Mouse (Mus musculus) CH12.LX (cell line): ENCODE measurements around the gene Dbh. TPM values are rescaled to one million over a fixed set of nuclear protein-coding genes. Genes with fewer than 3 reads are reported as not detected.

Experiments used
- DNase-seq: peaks from one replicate; pipeline ENCODE4 v3.0.0-alpha.2; 2013; ENCODE audit errors: extremely low read depth
- H3K27ac ChIP-seq: 2 replicates; pipeline ENCODE4 v1.5.1; 2012; ENCODE audit warnings: low read depth, mild to moderate bottlenecking, control low read depth, moderate library complexity; ENCODE audit not compliant: insufficient read depth
- H3K27me3 ChIP-seq: replicated peaks from 2 replicates; pipeline ENCODE3; 2012; ENCODE audit warnings: inconsistent platforms
- H3K36me3 ChIP-seq, 2 experiments: replicated peaks in 1 of 2; 2 replicates each; pipeline versions ENCODE3 to v1.6.1; 2012; ENCODE audit warnings: inconsistent platforms in 1 of 2, low read length in 1 of 2, mild to moderate bottlenecking in 1 of 2, mixed read lengths in 1 of 2, moderate library complexity in 1 of 2; ENCODE audit not compliant: control insufficient read depth in 1 of 2, insufficient read depth in 1 of 2
- H3K4me1 ChIP-seq, 2 experiments: 2 replicates each; pipeline ENCODE4 v1.6.1; 2012; ENCODE audit warnings: inconsistent platforms in 1 of 2, moderate library complexity in 1 of 2; ENCODE audit not compliant: insufficient read depth in 2 of 2, control insufficient read depth in 1 of 2
- H3K4me2 ChIP-seq: 2 replicates; pipeline ENCODE4 v1.6.1; 2012; ENCODE audit warnings: low read depth, mild to moderate bottlenecking, control low read depth; ENCODE audit not compliant: poor library complexity, insufficient read depth, severe bottlenecking
- H3K4me3 ChIP-seq, 3 experiments: fragments of 150-350 bp in 1 of 3; sonication (generic) in 1 of 3; replicated peaks in 1 of 3; 2 replicates each; pipeline versions ENCODE3 to v1.5.1; 2011 to 2012; ENCODE audit warnings: low read depth in 2 of 3, low read length in 2 of 3, mild to moderate bottlenecking in 2 of 3, moderate library complexity in 2 of 3, control low read depth in 1 of 3, improper control_type of control experiment in 1 of 3, inconsistent platforms in 1 of 3, mixed read lengths in 1 of 3; ENCODE audit not compliant: poor library complexity in 1 of 3
- H3K79me2 ChIP-seq: replicated peaks from 2 replicates; pipeline ENCODE4 v1.6.1; 2012; ENCODE audit warnings: mild to moderate bottlenecking, moderate library complexity; ENCODE audit not compliant: control insufficient read depth, poor library complexity, insufficient read depth, severe bottlenecking; ENCODE audit errors: extremely low read depth
- H3K9ac ChIP-seq: 2 replicates; pipeline ENCODE4 v1.6.1; 2012; ENCODE audit warnings: low read depth, mild to moderate bottlenecking, control low read depth, moderate library complexity; ENCODE audit not compliant: insufficient read depth
- H3K9me3 ChIP-seq: replicated peaks from 2 replicates; pipeline ENCODE3; 2012; ENCODE audit warnings: low read length, inconsistent platforms, mixed read lengths
- BHLHE40 ChIP-seq: IDR thresholded peaks from 2 replicates; pipeline ENCODE4 v1.6.1; 2011; ENCODE audit warnings: mild to moderate bottlenecking, low read depth, low read length, improper control_type of control experiment
- CHD2 ChIP-seq: IDR thresholded peaks from 2 replicates; pipeline ENCODE4 v1.6.1; 2011; ENCODE audit warnings: low read length, improper control_type of control experiment
- CTCF ChIP-seq, 2 experiments: IDR thresholded peaks in 1 of 2; conservative IDR thresholded peaks in 1 of 2; 2 replicates each; pipeline ENCODE4 v1.5.1; 2011 to 2012; ENCODE audit warnings: low read depth in 2 of 2, low read length in 2 of 2, improper control_type of control experiment in 1 of 2, inconsistent platforms in 1 of 2, mild to moderate bottlenecking in 1 of 2, moderate library complexity in 1 of 2
- E2F4 ChIP-seq: IDR thresholded peaks from 2 replicates; pipeline ENCODE4 v1.6.1; 2011; ENCODE audit warnings: low read depth, low read length, improper control_type of control experiment; ENCODE audit not compliant: insufficient replicate concordance
- ELF1 ChIP-seq: IDR thresholded peaks from 2 replicates; pipeline ENCODE4 v1.6.1; 2014; ENCODE audit warnings: low read depth, mild to moderate bottlenecking, inconsistent platforms, low read length, improper control_type of control experiment
- EP300 ChIP-seq: IDR thresholded peaks from 2 replicates; pipeline ENCODE4 v1.6.1; 2011; ENCODE audit warnings: low read length, improper control_type of control experiment
- ETS1 ChIP-seq: conservative IDR thresholded peaks from 2 replicates; pipeline ENCODE4 v1.6.1; 2012; ENCODE audit warnings: low read depth, mild to moderate bottlenecking, inconsistent platforms, low read length, improper control_type of control experiment, moderate library complexity
- IRF4 ChIP-seq: IDR thresholded peaks from 2 replicates; pipeline ENCODE4 v1.6.1; 2014; ENCODE audit warnings: low read depth, mild to moderate bottlenecking, inconsistent platforms, low read length, improper control_type of control experiment
- MAFK ChIP-seq: IDR thresholded peaks from 2 replicates; pipeline ENCODE4 v1.6.1; 2011; ENCODE audit warnings: low read length, improper control_type of control experiment; ENCODE audit not compliant: insufficient replicate concordance
- MAX ChIP-seq: IDR thresholded peaks from 2 replicates; pipeline ENCODE4 v1.6.1; 2011; ENCODE audit warnings: low read length, improper control_type of control experiment
- MEF2A ChIP-seq: IDR thresholded peaks from 2 replicates; pipeline ENCODE4 v1.6.1; 2014; ENCODE audit warnings: low read depth, mild to moderate bottlenecking, inconsistent platforms, low read length, improper control_type of control experiment, borderline replicate concordance
- NRF1 ChIP-seq: IDR thresholded peaks from 2 replicates; pipeline ENCODE4 v1.6.1; 2014; ENCODE audit warnings: low read depth, mild to moderate bottlenecking, inconsistent platforms, low read length, improper control_type of control experiment, moderate library complexity
- PAX5 ChIP-seq: IDR thresholded peaks from 2 replicates; pipeline ENCODE4 v1.6.1; 2012; ENCODE audit warnings: low read length, inconsistent platforms, mixed read lengths
- RCOR1 ChIP-seq: conservative IDR thresholded peaks from 2 replicates; pipeline ENCODE4 v1.6.1; 2012; ENCODE audit warnings: low read depth, mild to moderate bottlenecking, inconsistent platforms, low read length, improper control_type of control experiment
- SIN3A ChIP-seq: IDR thresholded peaks from 2 replicates; pipeline ENCODE4 v1.6.1; 2012; ENCODE audit warnings: low read length, improper control_type of control experiment, inconsistent platforms
- SMC3 ChIP-seq: IDR thresholded peaks from 2 replicates; pipeline ENCODE4 v1.6.1; 2011; ENCODE audit warnings: low read depth, low read length, improper control_type of control experiment
- TCF12 ChIP-seq: IDR thresholded peaks from 2 replicates; pipeline ENCODE4 v1.6.1; 2014; ENCODE audit warnings: low read depth, mild to moderate bottlenecking, inconsistent platforms, low read length, improper control_type of control experiment
- USF2 ChIP-seq: conservative IDR thresholded peaks from 2 replicates; pipeline ENCODE4 v1.6.1; 2011; ENCODE audit warnings: low read depth, low read length, improper control_type of control experiment
- ZC3H11A ChIP-seq: IDR thresholded peaks from 2 replicates; pipeline ENCODE4 v1.6.1; 2012; ENCODE audit warnings: low read depth, mild to moderate bottlenecking, inconsistent platforms, low read length, improper control_type of control experiment
- ZKSCAN1 ChIP-seq: IDR thresholded peaks from 2 replicates; pipeline ENCODE4 v1.6.1; 2012; ENCODE audit warnings: low read depth, inconsistent platforms, low read length, improper control_type of control experiment, borderline replicate concordance
- dilution Hi-C: fragments of 300-500 bp; cut with MboI; formaldehyde crosslinking; loops from 2 replicates; pipeline ENCODE4 v1.14.3; 2020; ENCODE audit warnings: low sequenced_read_pairs; ENCODE audit not compliant: extremely low pct_unique_long_range_greater_than_20kb, extremely low pct_ligation_motif_present
- in situ Hi-C: fragments of 300-500 bp; cut with MboI; formaldehyde crosslinking; loops from 3 replicates; pipeline ENCODE4 v1.14.3; 2019; ENCODE audit warnings: low sequenced_read_pairs, low pct_ligation_motif_present, low pct_unique_long_range_greater_than_20kb, mixed read lengths
- polyA plus RNA-seq: library from polyadenylated mRNA; unstranded; fragments of >175 nt; gene quantifications from 2 replicates; pipeline ENCODE4 v1.2.1, GENCODE M21; 2012; ENCODE audit warnings: low read depth; ENCODE audit not compliant: insufficient read length
- total RNA-seq, 2 experiments: library from RNA; depleted of rRNA; stranded (reverse); fragments of 300-350 nt in 1 of 2; fragments of >200 nt in 1 of 2; gene quantifications; 2 replicates each; pipeline ENCODE4 v1.2.3; 2012 to 2014

Dbh gene
- total and polyA plus RNA-seq, 3 experiments = not detected

- Histone ChIP-seq H3K9me3 (no peaks in the 10 kb centered on the region), H3K4me2 (no peak overlapping the region), H3K36me3 (no peaks in the 10 kb centered on the region), H3K9ac (no peak overlapping the region), H3K27ac (no peak overlapping the region), H3K4me1 (peaks cover 0 to 9% of the 10 kb centered on the region in 2 experiments; a peak in 2 of 4 replicates), H3K27me3 (peaks cover 66% of the 10 kb centered on the region)
- dilution Hi-C loops = no loop called here
- DNase-seq = no peak
- in situ Hi-C loops = no loop called here
- TF ChIP-seq SMC3 (no peak), MAX (no peak), CHD2 (no peak), ETS1 (no peak), PAX5 (no peak), MAFK (no peak), USF2 (no peak), EP300 (no peak), MEF2A (no peak), NRF1 (no peak), ZKSCAN1 (no peak), SIN3A (no peak), ELF1 (no peak), IRF4 (no peak), RCOR1 (no peak)
- TF ChIP-seq, all 38 proteins: peak for 0
- H3K79me2 ChIP-seq = no peaks in the 10 kb centered on the region
- H3K4me3 ChIP-seq = no peak overlapping the region
Observed at GRCm38 (mm10) chr2:27149457-27149856, 15.6 kb upstream of the Dbh start.

- dilution Hi-C loops = no loop called here
- DNase-seq = no peak
- in situ Hi-C loops = no loop called here
Observed at GRCm38 (mm10) chr2:27154466-27155185, 10.4 kb upstream of the Dbh start.

More at GRCm38 (mm10) chr2:27154466-27155185, 10.4 kb upstream of the Dbh start:
- Histone ChIP-seq H3K4me1 (peaks cover 0 to 2% of the 10 kb centered on the region in 2 experiments; a peak in 2 of 4 replicates), H3K36me3 (no peaks in the 10 kb centered on the region), H3K27me3 (peaks cover 40% of the 10 kb centered on the region), H3K4me3 (no peak overlapping the region), H3K9me3 (peaks cover 7% of the 10 kb centered on the region), H3K9ac (no peak overlapping the region), H3K79me2 (no peaks in the 10 kb centered on the region), H3K4me2 (no peak overlapping the region), H3K27ac (no peak overlapping the region)
- TF ChIP-seq ZC3H11A (no peak), USF2 (no peak), ETS1 (no peak), CTCF (conservative IDR thresholded peaks at IDR 0.05 in 1 of 2, IDR thresholded peaks at IDR 0.05 in 1 of 2; ENCODE audit: low read depth in 2 of 2, low read length in 2 of 2) (no peak), MAX (no peak), TCF12 (no peak), E2F4 (no peak), CHD2 (no peak), BHLHE40 (no peak)
